ENCODE assay signal across 15 mouse cellular contexts in genomic region chr1:39578446-39578845, GRCm38 (mm10). TPM values are rescaled to one million over a fixed set of nuclear protein-coding genes. Genes with fewer than 3 reads are reported as not detected.
DNase-seq lines count a peak whose midpoint lies in the region; ATAC-seq and TF ChIP-seq lines count a peak whose summit lies in the region.
"Had no signal": no experiment of that assay in that cellular context is flagged by ENCODE, and none has a peak within 500 bp of the region (broad histone marks: within the 10 kb centered on the region; RNA-seq: fewer than 3 reads in every experiment).

No protein-coding gene starts in this region.

- peak; percentile 71 for TF ChIP-seq EP300 in liver, postnatal 0 days (IDR thresholded peaks at IDR 0.05; ENCODE audit: low read depth)

- ATAC-seq in embryonic facial prominence, embryonic 14.5 days (ENCODE audit: low read depth), result no peak
- ATAC-seq in liver, postnatal 0 days, result peak; percentile 60
- ATAC-seq in hindbrain, embryonic 11.5 days (ENCODE audit: low FRiP score), result no peak
- ATAC-seq: forebrain, postnatal 0 days had no signal

- no peak overlapping the region for H3K4me3 ChIP-seq in lung, adult 2 months (replicated peaks; ENCODE audit: extremely low read depth, low read depth, low read length)
- H3K4me3 ChIP-seq in embryonic facial prominence, embryonic 14.5 days (ENCODE audit: low read depth, low read length), result no peak overlapping the region
- no peak overlapping the region for H3K4me3 ChIP-seq in liver, postnatal 0 days (ENCODE audit: low read depth, low read length)
- no peak overlapping the region for H3K4me3 ChIP-seq in small intestine, adult 2 months (ENCODE audit: low read depth, low read length)
- H3K4me3 ChIP-seq in hindbrain, embryonic 11.5 days (ENCODE audit: low read depth, low read length), result no peak overlapping the region
- H3K4me3 ChIP-seq: hindbrain, embryonic 13.5 days had no signal

- H3K9ac ChIP-seq in embryonic facial prominence, embryonic 14.5 days (ENCODE audit: low read depth, low read length), result no peak overlapping the region
- no peak overlapping the region for H3K9ac ChIP-seq in liver, postnatal 0 days (replicated peaks)
- no peak overlapping the region for H3K9ac ChIP-seq in hindbrain, embryonic 11.5 days (ENCODE audit: low read depth, low read length)
- H3K9ac ChIP-seq: forebrain, postnatal 0 days had no signal

- no peak overlapping the region for H3K4me2 ChIP-seq in embryonic facial prominence, embryonic 14.5 days (ENCODE audit: low read depth, low read length)
- peak overlapping the region; percentile 96; the same call in 1 of the 2 replicates for H3K4me2 ChIP-seq in liver, postnatal 0 days (ENCODE audit: low read depth, low read length)
- H3K4me2 ChIP-seq in hindbrain, embryonic 11.5 days (replicated peaks; ENCODE audit: low read depth, low read length), result no peak overlapping the region

- TF ChIP-seq CTCF in lung, adult 2 months (IDR thresholded peaks at IDR 0.05; ENCODE audit: insufficient read depth, low read length), result no peak
- TF ChIP-seq CTCF in liver, postnatal 0 days (IDR thresholded peaks at IDR 0.05; ENCODE audit: low read depth), result no peak
- no peak for TF ChIP-seq CTCF in small intestine, adult 2 months (IDR thresholded peaks at IDR 0.05; ENCODE audit: extremely low read depth, insufficient read length, insufficient replicate concordance, low read depth, low read length)

- no peaks in the 10 kb centered on the region for H3K36me3 ChIP-seq in embryonic facial prominence, embryonic 14.5 days (ENCODE audit: control insufficient read depth, insufficient read depth, low read length)
- no peaks in the 10 kb centered on the region for H3K36me3 ChIP-seq in liver, postnatal 0 days (replicated peaks; ENCODE audit: insufficient read depth, low read length)
- H3K36me3 ChIP-seq in small intestine, adult 2 months (ENCODE audit: control insufficient read depth, insufficient read depth, low read length), result no peaks in the 10 kb centered on the region
- H3K36me3 ChIP-seq in hindbrain, embryonic 11.5 days (ENCODE audit: control insufficient read depth, insufficient read depth, low read length), result no peaks in the 10 kb centered on the region
- H3K36me3 ChIP-seq: hindbrain, embryonic 13.5 days; kidney, embryonic 15.5 days had no signal

- no peak for TF ChIP-seq POLR2A in lung, adult 2 months (IDR thresholded peaks at IDR 0.05; ENCODE audit: borderline replicate concordance, extremely low read depth, low read depth, low read length)
- no peak for TF ChIP-seq POLR2A in small intestine, adult 2 months (IDR thresholded peaks at IDR 0.05; ENCODE audit: low read depth, low read length)

- no peaks in the 10 kb centered on the region for H3K27me3 ChIP-seq in embryonic facial prominence, embryonic 14.5 days (replicated peaks; ENCODE audit: control insufficient read depth, insufficient read depth, low read length)
- no peaks in the 10 kb centered on the region for H3K27me3 ChIP-seq in liver, postnatal 0 days (ENCODE audit: insufficient read depth, low read length)
- no peaks in the 10 kb centered on the region for H3K27me3 ChIP-seq in small intestine, adult 2 months (ENCODE audit: control insufficient read depth, insufficient read depth, low read length)
- H3K27me3 ChIP-seq in hindbrain, embryonic 11.5 days (ENCODE audit: control insufficient read depth, insufficient read depth, low read length), result no peaks in the 10 kb centered on the region
- H3K27me3 ChIP-seq: hindbrain, embryonic 13.5 days; kidney, embryonic 15.5 days had no signal

- peak; percentile 27 to 32 for DNase-seq in lung, adult 18-20 months
- DNase-seq in lung, adult 2 months, result no peak
- no peak for DNase-seq in embryonic facial prominence, embryonic 14.5 days (ENCODE audit: low spot score)
- peak; percentile 55 for DNase-seq in liver, postnatal 0 days
- no peak for DNase-seq in hindbrain, embryonic 11.5 days (ENCODE audit: low spot score)
- DNase-seq in cerebellum, postnatal 14 days, result no peak
- DNase-seq in cerebellum, adult 9-11 months, result no peak
- DNase-seq: cerebellum, postnatal 10 days; forebrain, postnatal 0 days; gastrocnemius, postnatal 25 days; left cerebral cortex, postnatal 4 days; right cerebral cortex, postnatal 25 days had no signal

- 0 out of 2 replicates have a peak overlapping the region, but pooled peaks have one; percentile 8 for H3K27ac ChIP-seq in embryonic facial prominence, embryonic 14.5 days (replicated peaks; ENCODE audit: low read depth, low read length)
- peak overlapping the region; percentile 98 for H3K27ac ChIP-seq in liver, postnatal 0 days (ENCODE audit: low read depth)
- peak overlapping the region; percentile 42; the same call in 1 of the 2 replicates for H3K27ac ChIP-seq in small intestine, adult 2 months (ENCODE audit: insufficient read depth, low read depth, low read length)
- H3K27ac ChIP-seq in hindbrain, embryonic 11.5 days (ENCODE audit: low read depth, low read length), result no peak overlapping the region
- H3K27ac ChIP-seq: hindbrain, embryonic 13.5 days had no signal

- WGBS in lung, adult 2 months, result 57% methylated on average over 5 of the region's 5 CpGs
- WGBS in embryonic facial prominence, embryonic 14.5 days, result 62% methylated on average over 5 of the region's 5 CpGs
- 36% methylated on average over 5 of the region's 5 CpGs for WGBS in liver, postnatal 0 days (ENCODE audit: insufficient replicate concordance)
- WGBS in small intestine, adult 2 months, result 63% methylated on average over 5 of the region's 5 CpGs
- WGBS in hindbrain, embryonic 11.5 days, result 87% methylated on average over 5 of the region's 5 CpGs

- peaks cover 2% of the 10 kb centered on the region; the same call in 1 of the 2 replicates for H3K4me1 ChIP-seq in lung, adult 2 months (ENCODE audit: control insufficient read depth, insufficient read depth, low read length)
- H3K4me1 ChIP-seq in embryonic facial prominence, embryonic 14.5 days (ENCODE audit: control insufficient read depth, insufficient read depth, low read length), result peaks cover 26% of the 10 kb centered on the region
- peaks cover 36% of the 10 kb centered on the region for H3K4me1 ChIP-seq in liver, postnatal 0 days (ENCODE audit: insufficient read depth)
- H3K4me1 ChIP-seq in small intestine, adult 2 months (ENCODE audit: control insufficient read depth, insufficient read depth, insufficient read length, low read length), result peaks cover 3% of the 10 kb centered on the region; the same call in 1 of the 2 replicates
- 0 out of 2 replicates have a peak, but pooled peaks cover 2% of the 10 kb centered on the region for H3K4me1 ChIP-seq in hindbrain, embryonic 11.5 days (replicated peaks; ENCODE audit: control insufficient read depth, insufficient read depth, low read length)

- H3K9me3 ChIP-seq in embryonic facial prominence, embryonic 14.5 days (ENCODE audit: control insufficient read depth, low read length), result no peaks in the 10 kb centered on the region
- H3K9me3 ChIP-seq in liver, postnatal 0 days (ENCODE audit: low read length), result no peaks in the 10 kb centered on the region
- no peaks in the 10 kb centered on the region for H3K9me3 ChIP-seq in hindbrain, embryonic 11.5 days (ENCODE audit: control insufficient read depth, low read length)
- H3K9me3 ChIP-seq: hindbrain, embryonic 13.5 days; kidney, embryonic 15.5 days had no signal

RNA-seq across cellular contexts. Expression of gene Rnf149, which starts 1.2 kb away (rescaled TPM):
- polyA plus RNA-seq in lung, adult 2 months (2012; rRNA removed), result 17.3 and 18.2 TPM in 2 replicates
- 23.5 and 27.6 TPM in 2 replicates for polyA plus RNA-seq in embryonic facial prominence, embryonic 14.5 days (2014; fragmentation: Nextera tagmentation; extraction: Ambion mirVana)
- 25.9 and 26.9 TPM in 2 replicates for polyA plus RNA-seq in liver, postnatal 0 days (2015; fragmentation: Nextera tagmentation; extraction: Ambion mirVana)
- polyA plus RNA-seq in small intestine, adult 2 months (2012; rRNA removed), result 13.2 and 15.6 TPM in 2 replicates
- polyA plus RNA-seq in hindbrain, embryonic 11.5 days (2014; fragmentation: Nextera tagmentation; extraction: Ambion mirVana), result 31.5 and 32.9 TPM in 2 replicates

RNA-seq across cellular contexts. Expression of gene Cnot11, which starts 43.7 kb away (rescaled TPM):
- 17.8 and 20.4 TPM in 2 replicates for polyA plus RNA-seq in lung, adult 2 months (2012; rRNA removed)
- 21.1 and 23.6 TPM in 2 replicates for polyA plus RNA-seq in embryonic facial prominence, embryonic 14.5 days (2014; fragmentation: Nextera tagmentation; extraction: Ambion mirVana)
- polyA plus RNA-seq in liver, postnatal 0 days (2015; fragmentation: Nextera tagmentation; extraction: Ambion mirVana), result 5.9 and 7.7 TPM in 2 replicates
- polyA plus RNA-seq in small intestine, adult 2 months (2012; rRNA removed), result 11.7 and 18.8 TPM in 2 replicates
- 29.1 and 29.6 TPM in 2 replicates for polyA plus RNA-seq in hindbrain, embryonic 11.5 days (2014; fragmentation: Nextera tagmentation; extraction: Ambion mirVana)

Comparison
In these comparisons a context has a peak if more than half of its experiments do, and no peak if none do; other contexts are left out.
1. DNase-seq: peak in lung, adult 18-20 months (2 of 2) and liver, postnatal 0 days (single experiment); none in lung, adult 2 months (single experiment), embryonic facial prominence, embryonic 14.5 days (single experiment), hindbrain, embryonic 11.5 days (single experiment), cerebellum, postnatal 14 days (0 of 2) and cerebellum, adult 9-11 months (single experiment).